Mouse (Mus musculus) CH12.LX (cell line): ENCODE data around the gene Unk.

Source experiments
- CHD2 ChIP-seq: IDR thresholded peaks from 2 replicates; pipeline ENCODE4 v1.6.1; 2011; ENCODE audit warnings: low read length, improper control_type of control experiment
- CTCF ChIP-seq, 2 experiments: IDR thresholded peaks in 1 of 2; conservative IDR thresholded peaks in 1 of 2; 2 replicates each; pipeline ENCODE4 v1.5.1; 2011 to 2012; ENCODE audit warnings: low read depth in 2 of 2, low read length in 2 of 2, improper control_type of control experiment in 1 of 2, inconsistent platforms in 1 of 2, mild to moderate bottlenecking in 1 of 2, moderate library complexity in 1 of 2
- EP300 ChIP-seq: IDR thresholded peaks from 2 replicates; pipeline ENCODE4 v1.6.1; 2011; ENCODE audit warnings: low read length, improper control_type of control experiment
- MAX ChIP-seq: IDR thresholded peaks from 2 replicates; pipeline ENCODE4 v1.6.1; 2011; ENCODE audit warnings: low read length, improper control_type of control experiment
- POLR2A ChIP-seq: IDR thresholded peaks from 2 replicates; pipeline ENCODE4 v1.6.1; 2011; ENCODE audit warnings: low read depth, mild to moderate bottlenecking, improper control_type of control experiment, low read length
- RAD21 ChIP-seq: IDR thresholded peaks from 2 replicates; pipeline ENCODE4 v1.6.1; 2011; ENCODE audit warnings: low read depth, mild to moderate bottlenecking, low read length, improper control_type of control experiment, moderate library complexity
- SIN3A ChIP-seq: IDR thresholded peaks from 2 replicates; pipeline ENCODE4 v1.6.1; 2012; ENCODE audit warnings: low read length, improper control_type of control experiment, inconsistent platforms
- SMC3 ChIP-seq: IDR thresholded peaks from 2 replicates; pipeline ENCODE4 v1.6.1; 2011; ENCODE audit warnings: low read depth, low read length, improper control_type of control experiment
- TCF12 ChIP-seq: IDR thresholded peaks from 2 replicates; pipeline ENCODE4 v1.6.1; 2014; ENCODE audit warnings: low read depth, mild to moderate bottlenecking, inconsistent platforms, low read length, improper control_type of control experiment
- ZKSCAN1 ChIP-seq: IDR thresholded peaks from 2 replicates; pipeline ENCODE4 v1.6.1; 2012; ENCODE audit warnings: low read depth, inconsistent platforms, low read length, improper control_type of control experiment, borderline replicate concordance

GRCm38 (mm10) chr11:116042372-116043138, 12.4 kb downstream of the Unk start:
- TF ChIP-seq CTCF (conservative IDR thresholded peaks at IDR 0.05 in 1 of 2, IDR thresholded peaks at IDR 0.05 in 1 of 2; ENCODE audit: low read depth in 2 of 2, low read length in 2 of 2), result no peak
- TF ChIP-seq EP300, result no peak
- no peak for TF ChIP-seq SMC3
- TF ChIP-seq POLR2A, result no peak
- no peak for TF ChIP-seq SIN3A
- TF ChIP-seq TCF12, result no peak
- TF ChIP-seq ZKSCAN1, result no peak
- no peak for TF ChIP-seq RAD21
- TF ChIP-seq MAX, result no peak
- TF ChIP-seq CHD2, result no peak
